Mouse (Mus musculus): ENCODE measurements at regions not wholly inside any gene's neighbourhood (a gene's known extent, or its start where the extent isn't known, plus 50 kb on each side); places are given as distances from the start of the nearest gene placed in this dataset.

DNA sequence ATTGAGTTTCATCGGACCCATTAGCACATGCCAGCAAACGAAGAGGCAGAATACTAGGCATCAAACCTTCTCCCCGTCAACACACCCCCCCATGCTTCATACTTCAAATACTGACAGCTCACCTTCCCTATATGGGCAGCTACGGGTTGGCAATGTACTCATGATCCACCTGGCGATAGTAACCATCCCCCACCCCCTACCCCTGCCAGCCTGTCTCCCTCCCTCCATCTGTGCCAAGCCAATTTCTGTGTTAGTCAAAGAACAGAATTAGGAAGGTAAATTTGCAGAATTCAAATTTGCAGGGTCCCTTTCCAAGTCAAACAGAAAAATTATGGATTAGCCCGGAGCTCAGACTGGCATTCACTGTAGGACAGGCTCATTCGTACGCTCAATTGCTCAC, 75.3 kb upstream of the Med13l start:
- TF ChIP-seq CTCF (IDR thresholded peaks at IDR 0.05) (no peak), EP300 (IDR thresholded peaks at IDR 0.05) (no peak)
